Mouse (Mus musculus) left cerebral cortex, postnatal 25 days (tissue): ENCODE data around the gene Irs1. TPM values are rescaled to one million over a fixed set of nuclear protein-coding genes. Genes with fewer than 3 reads are reported as not detected.

ENCODE experiments used
- DNase-seq, 2 experiments: peaks; one replicate each; pipeline ENCODE4 v3.0.0; 2022; ENCODE audit warnings: low spot score in 2 of 2, mixed read lengths in 1 of 2
- intact Hi-C: fragments of 180-260 bp; cut with DNase I; formaldehyde crosslinking; loops from one replicate; pipeline ENCODE4 v1.15.1; 2025
- total RNA-seq, 2 experiments: library from RNA; stranded (reverse); gene quantifications; 2 replicates each; pipeline ENCODE4 v1.2.3; 2021

Gene Irs1
- total RNA-seq, 2 experiments from 2014 or later = 17.3 to 17.4 TPM

GRCm38 (mm10) chr1:82261638-82262037 is 29.6 kb downstream of the Irs1 start:
- DNase-seq = no peak
- intact Hi-C loops = no loop called here

GRCm38 (mm10) chr1:82261053-82261618 is 30.1 kb downstream of the Irs1 start:
- peak; percentile 42 to 45 for DNase-seq
- intact Hi-C loops = no loop called here

- intact Hi-C loops = no loop called here
Observed at GRCm38 (mm10) chr1:82260055-82260454, 31.2 kb downstream of the Irs1 start.

GRCm38 (mm10) chr1:82258331-82258730 is 32.9 kb downstream of the Irs1 start:
- no peak for DNase-seq
- intact Hi-C loops = no loop called here

More at GRCm38 (mm10) chr1:82260055-82260454, 31.2 kb downstream of the Irs1 start:
- no peak for DNase-seq

GRCm38 (mm10) chr1:82257457-82257856 is 33.8 kb downstream of the Irs1 start:
- no peak for DNase-seq
- intact Hi-C loops = no loop called here

- no peak for DNase-seq
- intact Hi-C loops = no loop called here
Observed at GRCm38 (mm10) chr1:82253789-82254445, 37.3 kb downstream of the Irs1 start.

- DNase-seq = no peak
- intact Hi-C loops = no loop called here
Observed at GRCm38 (mm10) chr1:82247221-82247951, 43.8 kb downstream of the Irs1 start.

- intact Hi-C loops = no loop called here
- DNase-seq = no peak
Observed at GRCm38 (mm10) chr1:82245002-82245401, 46.2 kb downstream of the Irs1 start.

- no peak for DNase-seq
- intact Hi-C loops = no loop called here
Observed at GRCm38 (mm10) chr1:82243260-82243825, 47.9 kb downstream of the Irs1 start.

GRCm38 (mm10) chr1:82239409-82240201 is 51.6 kb downstream of the Irs1 start:
- DNase-seq = no peak
- intact Hi-C loops = no loop called here

- intact Hi-C loops = no loop called here
- no peak for DNase-seq
Observed at GRCm38 (mm10) chr1:82238245-82238644, 53.0 kb downstream of the Irs1 start.

- intact Hi-C loops = no loop called here
- DNase-seq = no peak
Observed at GRCm38 (mm10) chr1:82235455-82236104, 55.6 kb downstream of the Irs1 start.

- no peak for DNase-seq
- intact Hi-C loops = no loop called here
Observed at GRCm38 (mm10) chr1:82234616-82235015, 56.6 kb downstream of the Irs1 start.

- no peak for DNase-seq
- intact Hi-C loops = no loop called here
Observed at GRCm38 (mm10) chr1:82232812-82233211, 58.4 kb downstream of the Irs1 start, which contains the start of gene Gm9747. Gene Gm9747 (plus strand): TSS chr1:82233112.

- DNase-seq = peak in 1 of 2 experiments; percentile 14
Observed at GRCm38 (mm10) chr1:82228841-82229240, 62.4 kb downstream of the Irs1 start.

GRCm38 (mm10) chr1:82223042-82223795 is 68.0 kb downstream of the Irs1 start:
- intact Hi-C loops = no loop called here
- DNase-seq = no peak

More at GRCm38 (mm10) chr1:82228841-82229240, 62.4 kb downstream of the Irs1 start:
- intact Hi-C loops = no loop called here

- no peak for DNase-seq
Observed at GRCm38 (mm10) chr1:82221462-82221861, 69.8 kb downstream of the Irs1 start.

GRCm38 (mm10) chr1:82220673-82221396 is 70.4 kb downstream of the Irs1 start:
- DNase-seq = peak in 1 of 2 experiments; percentile 24
- intact Hi-C loops = no loop called here

More at GRCm38 (mm10) chr1:82221462-82221861, 69.8 kb downstream of the Irs1 start:
- intact Hi-C loops = no loop called here
